Mouse (Mus musculus): ENCODE measurements at regions not wholly inside any gene's neighbourhood (a gene's known extent, or its start where the extent isn't known, plus 50 kb on each side); places are given as distances from the start of the nearest gene placed in this dataset.

DNA sequence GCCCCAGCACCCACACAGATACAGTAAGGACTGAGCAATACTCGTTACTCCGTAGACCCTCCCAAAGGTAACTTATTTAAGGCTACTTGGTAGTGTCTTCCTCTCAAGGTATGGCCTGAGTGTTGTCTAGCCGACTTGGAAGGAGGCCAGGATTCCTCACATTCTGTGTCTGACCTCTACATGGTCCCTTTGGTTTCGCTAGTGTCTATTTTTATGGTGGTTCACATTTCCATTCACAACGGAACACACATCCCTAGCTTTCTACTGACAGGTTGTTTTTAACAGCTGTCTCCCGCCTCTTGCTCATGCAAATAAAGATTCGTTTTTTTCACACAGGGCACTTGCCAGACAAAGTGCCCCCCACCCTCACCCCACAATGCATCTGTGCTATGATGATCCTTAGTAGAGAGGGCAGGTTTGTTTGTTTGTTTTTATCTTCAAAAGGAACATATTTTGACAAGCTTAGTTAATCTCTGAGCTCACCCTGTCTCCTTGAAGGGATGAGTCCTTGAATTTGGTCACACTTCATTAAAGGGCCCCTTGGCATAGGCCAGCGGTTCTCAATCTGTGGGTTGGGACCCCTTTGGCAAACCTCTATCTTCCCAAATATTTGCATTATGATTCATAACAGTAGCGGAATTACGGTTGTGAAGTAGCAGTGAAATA is 52.7 kb downstream of the Phlda1 start:
- peak; percentile 58 for DNase-seq

DNA sequence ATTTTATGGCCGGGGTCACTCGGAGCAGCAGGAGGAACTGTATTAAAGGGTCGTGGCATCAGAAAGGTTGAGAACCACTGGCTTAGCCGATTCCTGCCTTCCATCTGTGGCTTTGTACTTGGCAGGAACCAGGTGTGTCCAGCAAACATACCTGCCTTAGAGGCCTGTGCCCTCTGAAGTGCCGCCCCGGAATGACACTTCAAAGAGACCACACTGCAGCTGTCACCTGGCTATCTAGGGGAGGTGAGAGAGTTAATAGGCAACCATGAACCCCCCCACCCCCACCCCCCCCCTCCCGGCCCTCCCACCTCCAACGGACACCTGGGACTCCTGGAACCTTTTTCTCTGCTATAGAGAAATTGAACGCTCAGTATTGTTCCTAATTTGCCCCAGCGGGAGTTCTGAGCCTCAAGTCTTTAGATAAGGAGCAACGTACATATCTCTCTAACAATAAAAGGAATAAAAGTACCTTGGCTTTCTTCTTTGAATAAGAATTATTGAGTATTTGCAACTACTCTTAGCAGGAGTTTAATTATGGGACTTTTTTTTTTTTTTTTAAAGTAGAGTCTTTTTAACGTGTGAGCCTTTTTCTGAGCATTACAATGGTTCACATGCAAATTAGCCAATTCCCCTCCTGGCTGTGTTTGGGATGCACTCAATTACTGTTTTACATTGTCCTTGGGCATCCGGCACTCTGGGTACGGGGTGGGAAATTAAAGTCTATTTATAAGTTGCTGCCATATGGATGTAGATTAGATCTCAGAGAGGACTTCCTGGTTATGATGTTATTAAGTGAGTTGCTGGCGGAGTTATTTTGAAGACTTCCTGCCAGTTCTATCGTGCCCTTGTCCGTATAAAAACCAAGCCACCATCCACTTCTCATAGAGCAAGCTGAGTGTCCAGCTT is 53.5 kb downstream of the Phlda1 start:
- peak; percentile 62 for DNase-seq

DNA sequence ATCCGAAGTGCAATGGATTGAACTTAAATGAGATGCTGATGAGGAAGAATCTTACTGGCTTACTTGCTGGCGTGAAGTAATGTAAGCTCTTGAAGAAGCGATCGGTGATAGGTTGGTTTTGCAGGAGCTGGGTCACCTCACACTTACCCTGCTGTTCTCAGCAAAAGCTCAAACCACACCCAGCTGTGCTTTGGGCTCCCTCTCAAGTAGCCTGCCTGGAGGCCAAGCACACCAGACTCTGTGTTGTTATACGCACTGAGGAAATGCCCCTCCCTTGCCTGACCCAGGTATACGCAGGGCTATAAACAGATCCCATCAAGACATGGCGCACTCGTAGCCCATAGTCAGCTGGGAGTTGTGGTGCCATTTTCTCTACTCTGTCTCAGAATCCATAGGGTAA is 56.5 kb downstream of the Phlda1 start:
- no peak for DNase-seq

DNA sequence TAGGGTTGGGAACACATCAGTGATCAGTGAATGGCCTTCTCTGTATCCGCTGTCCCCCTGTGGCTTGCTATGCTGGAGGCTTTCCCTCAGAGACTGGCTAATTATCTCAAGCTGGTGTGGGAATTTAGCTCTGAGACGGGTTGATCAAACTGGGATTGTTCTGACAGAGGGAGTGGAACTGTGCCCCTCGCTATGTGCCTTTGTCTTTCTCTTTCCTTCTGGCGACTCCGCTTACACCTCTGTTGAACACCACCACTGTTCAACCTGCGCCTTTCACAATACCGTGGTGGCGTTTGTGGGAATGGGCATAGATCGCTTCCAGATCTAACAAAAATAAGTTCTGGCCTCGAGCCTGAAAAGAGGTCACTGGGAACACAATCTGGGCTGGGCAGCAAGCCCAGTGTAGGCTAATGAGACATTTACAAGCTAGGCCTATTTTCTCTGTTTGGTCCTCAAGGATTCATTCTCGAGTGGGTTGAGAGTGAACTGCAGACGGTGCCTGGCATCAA is 60.8 kb downstream of the Phlda1 start:
- DNase-seq: no peak

DNA sequence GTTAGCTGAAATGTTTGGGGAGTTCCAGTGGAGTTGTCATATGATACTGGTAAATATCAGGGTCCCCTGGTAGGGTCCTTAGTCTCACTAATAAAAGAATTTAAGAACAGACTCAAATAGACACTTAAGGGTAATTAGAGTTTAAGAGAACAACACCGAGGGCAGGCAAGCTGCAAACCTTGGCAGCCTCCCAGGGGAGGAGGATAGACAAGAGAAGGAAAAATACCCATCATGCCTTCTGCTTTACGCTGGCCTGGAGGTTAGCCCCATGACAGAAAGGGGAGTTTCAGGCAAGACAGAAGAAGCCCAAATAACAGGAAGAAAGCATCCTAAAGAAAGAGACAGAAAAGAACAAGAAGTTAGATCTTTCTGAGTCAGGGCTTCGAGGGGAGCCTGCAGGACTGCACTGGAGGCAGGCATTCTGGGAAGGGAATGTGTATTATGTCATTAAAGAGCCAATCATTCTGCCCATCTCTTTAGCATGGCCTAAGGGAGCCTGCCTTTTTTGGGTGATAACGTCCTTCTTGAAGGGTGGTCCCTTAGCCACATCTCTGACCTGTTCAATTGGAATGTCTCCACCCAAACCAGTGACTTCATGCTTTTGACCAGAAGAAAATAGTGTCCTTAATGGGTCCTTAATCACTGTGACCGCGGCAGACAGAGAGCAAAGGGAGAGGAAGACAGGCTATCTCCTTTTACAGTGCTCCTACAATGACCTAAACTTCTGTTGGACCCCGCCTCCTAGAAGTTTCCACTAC is 64.6 kb downstream of the Phlda1 start:
- DNase-seq: no peak

DNA sequence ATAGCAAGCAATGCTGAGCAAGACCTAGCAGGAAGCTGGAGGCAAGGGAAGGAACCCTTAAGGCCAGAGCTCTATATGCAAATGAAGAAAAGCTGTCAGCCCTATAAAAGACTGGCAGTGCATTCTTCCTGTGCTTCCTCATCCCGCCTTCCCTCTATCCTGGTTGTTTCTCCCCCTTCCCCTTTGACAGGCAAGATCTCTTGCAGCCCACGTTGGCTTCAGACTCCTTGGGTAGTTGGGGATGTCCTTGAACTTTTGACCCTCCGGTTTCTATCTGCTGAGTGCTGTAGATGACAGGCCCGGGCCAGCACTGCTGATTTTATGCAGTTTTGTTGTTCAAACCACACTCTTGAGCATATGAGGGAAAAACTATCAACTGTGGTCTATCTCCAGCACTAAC is 68.1 kb downstream of the Phlda1 start:
- DNase-seq: no peak

DNA sequence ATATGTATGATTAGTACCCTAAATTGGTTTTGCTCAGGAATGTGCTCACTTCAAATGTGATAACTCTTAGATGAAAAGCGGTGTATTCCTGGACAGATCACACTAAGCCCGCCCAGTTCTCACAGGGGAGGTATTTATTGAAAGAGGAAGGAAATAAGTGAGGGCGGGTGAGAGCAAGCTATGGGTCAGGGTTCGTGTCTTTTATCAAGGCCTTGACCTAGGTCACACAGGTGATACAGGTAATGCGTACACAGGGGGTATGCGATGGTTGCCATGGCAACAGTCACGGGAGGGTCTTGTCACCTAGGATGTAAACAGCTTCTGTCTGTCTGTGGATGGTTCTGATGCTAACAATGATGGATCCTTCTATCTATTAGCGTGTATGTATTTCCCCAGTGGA is 68.7 kb downstream of the Phlda1 start:
- no peak for DNase-seq

DNA sequence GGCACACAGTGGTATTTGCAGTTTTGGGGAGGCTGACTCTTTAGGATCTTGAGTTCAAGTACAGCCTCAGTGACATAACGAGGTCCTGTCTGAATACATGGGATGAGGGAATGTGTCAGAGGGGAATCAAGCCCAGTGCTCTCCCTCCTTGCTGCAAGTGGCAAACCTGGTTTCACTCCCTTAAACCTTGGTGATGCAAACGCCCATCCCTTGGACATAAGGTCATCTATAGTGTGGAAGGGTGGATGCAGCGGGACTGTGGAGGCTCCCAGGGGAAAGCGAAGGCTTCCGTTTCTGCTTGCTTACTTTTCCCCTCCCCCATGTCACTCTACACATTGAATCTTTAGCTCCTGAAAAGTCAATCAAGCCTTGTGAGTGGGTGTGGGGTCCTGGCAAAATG is 69.2 kb downstream of the Phlda1 start:
- no peak for DNase-seq

DNA sequence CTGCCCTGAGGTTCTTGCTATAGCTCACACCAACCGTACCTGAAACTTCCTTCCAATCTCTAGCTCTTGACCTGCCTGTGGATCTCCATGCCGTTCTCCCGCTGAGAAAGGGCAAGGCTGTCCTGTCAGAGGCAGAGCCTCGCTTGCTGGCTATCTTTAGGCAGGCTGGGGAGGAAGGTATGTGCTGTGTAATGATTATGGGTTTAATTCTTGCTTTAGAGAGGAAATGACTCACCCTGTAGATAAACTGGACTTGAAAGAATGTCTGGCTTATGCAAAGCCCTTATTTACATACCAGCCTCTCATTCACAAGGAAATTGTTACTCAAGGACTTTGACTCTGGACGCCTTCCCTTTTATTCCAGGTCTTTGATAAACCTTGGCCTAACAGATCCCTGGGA is 69.8 kb downstream of the Phlda1 start:
- DNase-seq: no peak

DNA sequence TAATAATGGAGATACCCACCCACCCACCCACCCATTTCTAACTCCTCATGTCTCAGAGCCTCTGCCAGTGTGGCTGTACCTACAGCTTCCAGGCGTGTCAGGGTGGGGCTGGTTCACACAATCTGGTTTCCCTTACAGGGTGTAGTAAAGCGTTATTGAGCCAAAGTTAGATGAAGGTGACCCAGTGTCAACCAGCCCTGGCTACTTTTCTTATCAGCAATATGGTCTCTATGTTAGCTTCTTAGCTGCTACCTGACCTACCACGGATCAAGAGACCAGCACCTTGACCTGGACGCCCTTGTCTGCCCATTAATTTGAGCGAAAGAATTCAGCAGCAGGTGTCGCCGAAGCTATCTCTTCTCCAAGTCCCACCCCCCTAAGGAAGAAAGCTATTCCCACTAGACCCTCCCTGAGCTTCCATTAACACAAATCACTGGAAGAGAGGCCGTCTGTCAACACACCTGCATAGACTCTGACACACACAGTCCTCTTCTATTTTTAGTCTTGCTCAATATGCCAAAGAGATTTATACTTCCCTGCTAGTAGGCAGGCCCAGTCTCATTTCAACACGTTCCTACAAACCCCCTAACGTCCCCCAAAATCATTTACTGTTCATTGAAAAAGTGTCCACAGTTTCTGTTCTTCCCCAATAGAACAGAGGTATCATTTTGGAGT is 70.4 kb downstream of the Phlda1 start:
- DNase-seq: no peak

DNA sequence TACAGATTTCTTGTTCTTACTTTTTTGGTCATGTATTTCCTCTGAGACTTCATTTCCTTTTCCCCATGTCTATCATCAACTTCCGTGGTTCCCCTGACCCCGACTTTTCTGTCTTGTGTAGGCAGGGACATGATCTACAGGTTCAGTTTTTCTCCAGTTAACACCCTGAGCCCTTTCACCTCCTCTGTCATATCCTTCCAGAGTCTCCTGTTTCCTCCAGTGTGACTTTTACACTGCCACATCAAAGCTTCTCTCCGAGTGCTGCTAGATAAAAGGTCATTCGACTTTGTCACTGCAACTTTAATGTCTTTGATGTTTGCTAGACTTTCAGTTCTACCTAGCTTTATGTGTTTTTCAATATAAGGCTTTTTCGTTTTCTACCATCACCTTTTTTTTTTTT is 72.5 kb downstream of the Phlda1 start:
- DNase-seq: peak; percentile 34

DNA sequence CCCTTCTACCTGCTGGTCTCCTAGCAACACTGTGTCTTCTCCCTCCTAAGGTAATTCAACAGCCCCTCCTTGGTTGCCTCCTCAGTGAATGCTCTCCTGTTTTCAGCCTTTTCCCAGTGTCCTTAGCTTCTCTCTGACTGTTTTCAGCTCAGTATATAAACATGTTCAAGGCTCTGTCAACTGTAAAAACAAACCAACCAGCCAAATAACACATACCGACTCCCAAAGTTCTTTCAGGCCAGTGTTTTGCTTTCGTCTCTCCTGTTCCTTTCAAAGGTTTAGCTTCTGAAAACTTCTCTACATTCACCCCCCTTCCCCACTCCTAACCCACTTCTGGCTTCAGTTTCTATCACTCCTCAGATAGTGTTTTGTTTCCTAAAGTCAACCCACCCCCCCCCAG is 73.4 kb downstream of the Phlda1 start:
- no peak for DNase-seq

DNA sequence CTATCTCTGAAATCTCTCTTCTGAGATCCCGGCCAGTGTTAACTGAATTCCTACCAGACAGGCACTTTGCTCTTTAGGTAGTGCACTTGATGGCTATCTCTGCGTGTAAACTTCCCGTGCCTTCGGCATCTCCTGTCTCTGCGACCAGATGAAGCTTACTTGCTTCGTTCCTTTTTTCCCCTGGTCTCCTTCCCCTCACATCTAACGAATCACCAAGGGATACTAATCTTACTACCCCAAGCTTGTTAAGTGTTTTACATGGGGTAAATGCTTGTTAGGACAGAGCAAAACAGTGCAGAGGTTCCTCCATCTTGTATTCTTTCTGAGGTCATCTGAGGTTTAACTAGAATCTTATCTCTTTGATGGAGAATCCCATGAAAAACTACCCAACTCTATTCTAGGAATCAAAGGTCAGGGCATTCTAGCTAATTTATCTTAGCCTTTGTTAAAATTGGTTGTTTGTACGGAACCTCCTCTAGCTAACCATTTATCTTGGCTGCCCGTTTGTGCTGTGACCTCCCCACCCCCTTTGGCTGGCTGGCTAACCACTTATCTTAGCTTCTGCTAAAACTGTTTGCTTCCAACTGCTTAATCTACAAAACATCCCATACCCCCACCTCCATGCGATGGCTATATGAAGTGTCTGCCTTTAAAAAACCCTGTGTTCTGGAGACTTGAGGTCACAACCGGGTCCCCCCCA is 74.5 kb downstream of the Phlda1 start:
- DNase-seq: no peak

DNA sequence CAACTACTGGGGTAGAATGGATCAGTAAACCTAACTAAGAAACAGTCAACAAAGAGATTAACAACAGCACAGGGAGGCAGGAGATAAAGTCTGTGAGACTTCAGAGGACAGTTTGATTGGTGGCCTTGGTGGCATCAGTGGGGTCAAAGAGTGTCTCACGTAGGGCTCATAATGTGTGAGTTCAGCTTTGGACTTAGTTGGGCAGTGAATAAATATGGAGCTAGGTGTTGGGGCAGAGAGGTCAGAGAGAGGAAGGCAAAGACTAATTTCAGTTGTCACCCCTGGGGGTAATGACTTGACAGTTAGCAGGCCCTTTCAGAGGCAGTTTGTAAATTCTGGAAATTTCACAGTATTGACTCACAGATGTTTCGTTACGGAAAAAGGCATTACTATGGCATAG is 75.8 kb downstream of the Phlda1 start:
- DNase-seq: no peak

DNA sequence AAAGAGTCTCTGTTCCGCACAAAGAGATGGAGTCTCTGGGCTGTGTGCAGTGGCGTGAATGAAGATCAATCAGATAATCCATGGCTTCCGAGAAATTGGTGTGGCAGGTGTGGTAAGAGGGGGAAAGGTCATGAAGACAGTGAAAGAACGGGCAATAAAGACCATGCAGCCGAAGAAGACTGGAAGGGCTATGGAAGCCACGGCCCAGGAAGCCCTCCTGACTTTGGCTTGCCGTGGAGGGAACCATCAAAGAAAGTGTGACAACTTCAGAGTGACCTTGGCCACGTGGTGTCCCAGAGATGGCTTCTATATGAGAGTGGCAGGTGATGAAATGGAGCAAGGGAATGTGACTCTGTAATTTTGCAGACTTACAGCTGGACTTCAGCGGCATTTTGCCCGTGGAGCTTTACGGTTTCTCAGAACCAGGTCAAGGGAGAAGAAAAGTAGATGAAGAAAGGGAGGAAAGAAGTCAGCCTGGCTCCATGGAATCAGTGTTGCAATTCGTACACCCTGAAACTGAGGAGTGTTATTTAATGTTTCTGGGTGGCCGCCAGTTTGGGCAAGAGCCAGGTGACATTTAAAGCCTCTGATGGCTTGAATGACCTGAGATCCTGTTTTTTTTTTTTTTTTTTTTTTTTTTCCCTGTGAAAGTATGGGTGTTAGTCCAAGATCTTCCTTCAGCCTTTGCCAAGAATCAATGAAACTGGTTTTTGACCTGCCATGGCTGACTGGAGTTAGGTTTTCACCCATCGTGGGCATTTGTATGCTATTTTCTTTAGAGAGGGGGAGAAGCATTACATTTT is 76.4 kb downstream of the Phlda1 start:
- DNase-seq: no peak

DNA sequence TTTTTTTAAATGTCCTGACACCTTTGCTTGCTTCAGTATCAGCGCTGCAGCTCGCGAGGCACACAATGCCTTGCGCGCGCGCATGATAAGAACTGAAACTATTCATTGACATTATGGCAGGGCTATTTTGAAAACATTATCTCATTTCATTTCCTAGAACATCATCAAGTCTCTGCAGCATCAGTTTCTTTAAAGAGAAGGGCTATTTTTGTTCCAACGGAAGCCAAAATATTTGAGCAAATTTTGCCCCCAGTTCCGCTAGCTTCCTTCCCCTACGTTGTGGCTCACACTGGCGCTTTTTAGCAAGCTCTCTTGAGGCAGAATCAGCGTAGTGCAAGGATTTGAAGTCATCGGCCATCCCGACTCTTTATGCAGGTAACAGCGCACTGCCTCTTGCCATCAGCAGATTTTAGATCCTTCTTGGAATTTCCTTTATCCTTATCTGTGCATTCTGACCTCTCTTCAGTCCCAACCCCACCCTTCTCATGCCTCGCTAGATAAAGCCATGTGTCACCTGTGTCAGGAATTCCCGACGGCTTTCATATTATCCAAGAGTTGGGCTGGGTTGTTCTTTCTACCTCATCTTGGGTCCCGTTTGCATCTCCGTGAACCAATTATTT is 77.1 kb downstream of the Phlda1 start:
- no peak for DNase-seq

DNA sequence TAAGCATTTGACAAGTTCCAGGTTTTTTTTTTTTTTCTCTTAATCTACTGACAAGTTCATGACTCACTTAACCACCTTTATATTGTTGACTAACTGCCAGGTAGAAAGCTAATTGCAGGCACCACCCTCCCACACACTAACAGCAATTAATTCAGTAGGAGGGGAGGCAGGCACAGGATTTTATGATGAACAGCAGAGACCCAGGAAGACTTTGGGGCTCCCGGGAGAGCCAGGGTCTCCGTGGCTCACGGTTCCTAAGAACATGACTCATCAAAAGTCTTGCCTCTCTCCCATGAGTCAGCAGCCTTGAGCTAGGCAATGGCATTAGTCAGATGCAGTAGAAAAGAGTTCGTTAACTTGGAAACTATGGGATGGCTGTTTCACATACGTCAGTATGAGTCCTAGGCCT is 77.7 kb downstream of the Phlda1 start:
- no peak for DNase-seq

DNA sequence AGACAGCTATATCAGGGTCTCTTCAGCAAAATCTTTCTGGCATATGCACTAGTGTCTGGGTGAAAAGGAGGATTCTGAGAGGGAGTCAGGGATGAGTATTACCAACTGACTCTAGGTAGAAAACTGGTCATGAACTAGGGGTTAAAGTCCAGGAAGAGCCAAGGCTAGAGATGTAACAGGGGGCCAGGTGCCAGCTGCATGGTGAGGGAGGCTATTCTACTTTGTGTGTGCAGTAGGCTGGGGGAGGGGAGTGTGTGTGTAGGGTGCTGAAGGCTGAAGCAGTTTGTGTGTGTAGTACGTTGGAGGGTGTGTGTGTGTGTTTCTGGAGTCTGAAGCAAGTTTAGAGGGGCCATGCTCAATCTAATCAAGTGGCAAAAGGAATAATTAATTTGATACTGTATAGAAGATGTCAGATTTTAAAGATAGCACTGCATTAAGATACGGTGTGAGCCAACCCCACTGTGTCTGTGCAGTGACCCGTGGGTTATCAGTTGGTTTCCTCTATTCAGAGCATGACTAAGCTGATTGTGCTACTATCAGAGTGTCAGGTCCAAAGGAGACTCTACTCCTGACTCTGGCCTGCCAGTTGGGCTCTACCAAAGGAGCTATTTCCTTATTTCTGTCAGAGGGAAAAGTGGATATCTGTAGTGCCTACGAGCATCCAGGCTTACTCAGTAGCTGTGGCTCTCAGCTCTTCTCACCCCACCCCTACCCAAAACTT is 82.0 kb downstream of the Phlda1 start:
- DNase-seq: no peak

DNA sequence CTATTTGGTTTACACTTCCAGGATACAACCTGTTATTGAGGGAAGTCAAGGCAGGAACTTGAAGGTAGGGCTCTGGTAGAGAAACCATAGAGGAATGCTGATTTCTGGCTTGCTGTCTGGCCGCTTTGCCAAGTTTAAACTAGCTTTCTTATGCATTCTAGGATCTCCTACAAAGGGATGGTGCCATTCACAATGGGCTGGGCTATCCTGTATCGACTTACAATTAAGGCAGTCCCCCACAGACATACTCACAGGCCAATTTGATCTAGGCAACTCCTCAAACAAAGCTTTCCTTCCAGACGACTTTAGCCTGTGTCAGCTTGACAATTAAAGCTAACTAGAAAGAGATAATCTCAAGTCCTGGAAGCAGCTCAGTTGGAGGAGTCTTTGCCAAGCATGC is 83.1 kb downstream of the Phlda1 start:
- no peak for DNase-seq
